Mouse (Mus musculus) G1E (cell line): ENCODE measurements around the gene Olfr1392. TPM values are rescaled to one million over a fixed set of nuclear protein-coding genes. Genes with fewer than 3 reads are reported as not detected.
"Not testable (repeated sequence)": the region's sequence is repeated elsewhere in the genome, so short reads cannot be mapped to it uniquely, and the experiment has no call there.

Source experiments
- ATAC-seq: 2 replicates; pipeline ENCODE4 v1.8.0; 2016; ENCODE audit warnings: mild to moderate bottlenecking; ENCODE audit not compliant: insufficient number of reproducible peaks, poor library complexity, low FRiP score, severe bottlenecking; ENCODE audit errors: extremely low read depth
- DNase-seq: peaks from one replicate; pipeline ENCODE4 v3.0.0; 2012; ENCODE audit warnings: low spot score
- H3K27me3 ChIP-seq: 2 replicates; pipeline ENCODE4 v1.6.1; 2012; ENCODE audit warnings: mild to moderate bottlenecking, low read length, inconsistent platforms; ENCODE audit not compliant: insufficient read depth
- H3K36me3 ChIP-seq: replicated peaks from 2 replicates; pipeline ENCODE3; 2012; ENCODE audit warnings: mild to moderate bottlenecking, inconsistent platforms
- H3K4me1 ChIP-seq: 2 replicates; pipeline ENCODE4 v1.6.1; 2012; ENCODE audit warnings: low read depth, low read length, inconsistent platforms, mixed read lengths; ENCODE audit not compliant: insufficient read depth
- H3K4me3 ChIP-seq: 2 replicates; pipeline ENCODE4 v1.5.1; 2012; ENCODE audit warnings: low read depth, mild to moderate bottlenecking, inconsistent platforms, low read length, moderate library complexity, mixed read lengths
- H3K9me3 ChIP-seq: replicated peaks from 2 replicates; pipeline ENCODE4 v1.6.1; 2012; ENCODE audit warnings: inconsistent platforms
- CTCF ChIP-seq: IDR thresholded peaks from 2 replicates; pipeline ENCODE4 v1.5.1; 2012; ENCODE audit warnings: low read depth, low read length, inconsistent platforms, mixed read lengths
- GATA1 ChIP-seq: IDR thresholded peaks from 2 replicates; pipeline ENCODE4 v1.6.1; 2012; ENCODE audit warnings: borderline replicate concordance, low read length, inconsistent platforms, mixed read lengths
- GATA2 ChIP-seq: IDR thresholded peaks from 2 replicates; pipeline ENCODE4 v1.6.1; 2012; ENCODE audit warnings: low read depth, low read length, inconsistent platforms, borderline replicate concordance
- POLR2AphosphoS5 ChIP-seq: IDR thresholded peaks from 2 replicates; pipeline ENCODE4 v1.6.1; 2012; ENCODE audit warnings: low read depth, low read length, inconsistent platforms; ENCODE audit not compliant: insufficient replicate concordance
- TAL1 ChIP-seq: conservative IDR thresholded peaks from 2 replicates; pipeline ENCODE4 v1.6.1; 2012; ENCODE audit warnings: low read depth, low read length, inconsistent platforms, mixed read lengths
- polyA plus RNA-seq: library from polyadenylated mRNA; stranded (reverse); fragments of >175 nt; gene quantifications from 2 replicates; pipeline ENCODE4 v1.2.3, GENCODE M21; 2012
- total RNA-seq, 2 experiments: library from RNA; stranded (forward) in 1 of 2; stranded (reverse) in 1 of 2; fragments of 200-1000 nt in 1 of 2; fragments of >200 nt in 1 of 2; fragmentation: Nextera tagmentation in 1 of 2; gene quantifications; 2 replicates each; pipeline ENCODE4 v1.2.3; 2014 to 2017

Gene Olfr1392
- total RNA-seq (2014; fragmentation: Nextera tagmentation) (0.44 TPM in 1 of 2 replicates, not detected in the other), total RNA-seq (2017) (0.11 and 0.12 TPM in 2 replicates), polyA plus RNA-seq (not detected in 2 replicates)

GRCm38 (mm10) chr11:49284982-49285381 lies at the start of gene Olfr1392:
Gene Olfr1392 (plus strand): TSS chr11:49285282.
- DNase-seq, H3K4me1 ChIP-seq: not testable (repeated sequence)

GRCm38 (mm10) chr11:49235459-49236207 lies 49.4 kb upstream of the Olfr1392 start:
- Histone ChIP-seq H3K27me3 (peaks cover 11% of the 10 kb centered on the region), H3K4me1 (peaks cover 10% of the 10 kb centered on the region; the same call in 1 of the 2 replicates), H3K4me3 (no peak overlapping the region), H3K9me3 (no peaks in the 10 kb centered on the region), H3K36me3 (no peaks in the 10 kb centered on the region)
- ATAC-seq: no peak
- TF ChIP-seq TAL1 (no peak), POLR2AphosphoS5 (no peak), CTCF (no peak), GATA1 (no peak), GATA2 (no peak)
- DNase-seq: no peak

More at GRCm38 (mm10) chr11:49284982-49285381, at the start of gene Olfr1392:
- H3K27me3 ChIP-seq: peaks cover 12% of the 10 kb centered on the region; the same call in 1 of the 2 replicates
- not testable (repeated sequence) for ATAC-seq, H3K36me3 ChIP-seq, H3K9me3 ChIP-seq, H3K4me3 ChIP-seq

- Histone ChIP-seq H3K27me3 (peaks cover 11% of the 10 kb centered on the region), H3K9me3 (no peaks in the 10 kb centered on the region), H3K4me1 (peaks cover 18% of the 10 kb centered on the region), H3K36me3 (no peaks in the 10 kb centered on the region), H3K4me3 (no peak overlapping the region)
- DNase-seq: no peak
- ATAC-seq: no peak
- TF ChIP-seq TAL1 (no peak), GATA1 (no peak), POLR2AphosphoS5 (no peak), GATA2 (no peak), CTCF (no peak)
Measured at GRCm38 (mm10) chr11:49236891-49237290, 48.2 kb upstream of the Olfr1392 start.

DNA sequence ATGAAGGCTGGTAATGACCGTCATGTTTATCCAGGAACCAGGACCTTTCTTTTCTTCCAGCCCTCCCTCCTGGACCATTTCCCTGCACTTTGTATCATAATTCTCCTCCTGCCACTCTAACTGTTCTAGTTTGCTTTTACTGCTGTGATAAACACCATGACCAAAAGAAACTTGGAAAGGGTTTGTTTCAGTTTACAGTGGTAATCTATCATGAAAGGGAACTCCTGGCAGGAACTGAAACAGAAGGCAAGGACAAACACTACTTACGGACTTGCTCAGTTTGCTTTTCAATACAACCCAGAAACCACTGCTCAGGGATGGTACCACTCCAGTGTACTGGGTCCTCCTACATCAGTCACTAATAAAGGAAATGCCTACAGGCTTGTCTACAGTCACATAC lies 47.5 kb upstream of the Olfr1392 start:
- Histone ChIP-seq H3K27me3 (peaks cover 11% of the 10 kb centered on the region), H3K4me1 (peaks cover 24% of the 10 kb centered on the region), H3K36me3 (no peaks in the 10 kb centered on the region), H3K4me3 (no peak overlapping the region), H3K9me3 (no peaks in the 10 kb centered on the region)
- no peak for TF ChIP-seq GATA1
- TF ChIP-seq GATA2: no peak
- no peak for TF ChIP-seq POLR2AphosphoS5
- TF ChIP-seq CTCF: no peak
- no peak for TF ChIP-seq TAL1
- no peak for ATAC-seq
- DNase-seq: no peak

GRCm38 (mm10) chr11:49240310-49240709 lies 44.8 kb upstream of the Olfr1392 start:
- Histone ChIP-seq H3K36me3 (no peaks in the 10 kb centered on the region), H3K4me3 (no peak overlapping the region), H3K9me3 (no peaks in the 10 kb centered on the region), H3K4me1 (peaks cover 43% of the 10 kb centered on the region), H3K27me3 (0 out of 2 replicates have a peak, but pooled peaks cover 4% of the 10 kb centered on the region)
- no peak for TF ChIP-seq TAL1
- TF ChIP-seq POLR2AphosphoS5: no peak
- ATAC-seq: no peak
- no peak for DNase-seq

GRCm38 (mm10) chr11:49240874-49241273 lies 44.2 kb upstream of the Olfr1392 start:
- TF ChIP-seq TAL1 (no peak), GATA2 (no peak), CTCF (no peak), POLR2AphosphoS5 (no peak), GATA1 (no peak)
- Histone ChIP-seq H3K36me3 (no peaks in the 10 kb centered on the region), H3K4me3 (no peak overlapping the region), H3K27me3 (no peaks in the 10 kb centered on the region), H3K4me1 (peaks cover 48% of the 10 kb centered on the region), H3K9me3 (no peaks in the 10 kb centered on the region)
- no peak for DNase-seq
- ATAC-seq: no peak

GRCm38 (mm10) chr11:49241471-49241870 lies 43.6 kb upstream of the Olfr1392 start:
- H3K36me3 ChIP-seq: no peaks in the 10 kb centered on the region
- no peak overlapping the region for H3K4me3 ChIP-seq
- peaks cover 54% of the 10 kb centered on the region for H3K4me1 ChIP-seq
- no peak for DNase-seq
- no peak for ATAC-seq
- no peaks in the 10 kb centered on the region for H3K27me3 ChIP-seq
- no peak for TF ChIP-seq POLR2AphosphoS5
- no peaks in the 10 kb centered on the region for H3K9me3 ChIP-seq
